Comparison of ENCODE assay signal across 8 mouse cellular contexts in the genomic region with DNA sequence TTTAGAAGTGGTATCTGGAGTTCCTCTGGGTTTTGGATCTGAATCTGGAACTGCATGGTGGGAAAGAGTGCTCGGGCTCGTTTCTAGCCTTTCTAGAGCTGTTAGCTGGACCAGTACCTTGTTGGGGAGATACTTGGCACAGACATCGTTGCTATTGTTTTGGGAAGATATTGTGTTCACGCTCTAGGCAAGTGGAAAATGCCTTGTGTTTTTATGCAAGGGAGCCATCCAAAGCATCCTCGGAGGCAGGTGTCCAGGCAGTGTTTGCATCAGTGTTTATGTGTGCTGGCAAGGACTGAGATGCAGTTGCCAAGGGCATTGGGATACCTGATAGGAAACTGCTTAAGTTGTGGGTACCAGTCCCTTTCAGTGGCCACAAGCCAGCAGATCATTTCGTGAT. TPM values are rescaled to one million over a fixed set of nuclear protein-coding genes. Genes with fewer than 3 reads are reported as not detected.
DNase-seq lines count a peak whose midpoint lies in the region; ATAC-seq and TF ChIP-seq lines count a peak whose summit lies in the region.

No protein-coding gene starts in this region.

- TF ChIP-seq EP300 in liver, postnatal 0 days (IDR thresholded peaks at IDR 0.05; ENCODE audit: low read depth) = no peak

- ATAC-seq in forebrain, embryonic 16.5 days = no peak
- ATAC-seq in liver, postnatal 0 days = no peak

- no peak for TF ChIP-seq POLR2A in brain, embryonic 14.5 days (IDR thresholded peaks at IDR 0.05; ENCODE audit: borderline replicate concordance, extremely low read depth, insufficient read depth, insufficient read length, poor library complexity, severe bottlenecking)

- H3K9ac ChIP-seq in forebrain, embryonic 16.5 days (replicated peaks; ENCODE audit: low read depth, low read length) = peak overlapping the region; percentile 85
- no peak overlapping the region for H3K9ac ChIP-seq in liver, postnatal 0 days (replicated peaks)

- intact Hi-C loops in gastrocnemius, adult 2 months (cut with DNase I) = no loop called here
- intact Hi-C loops in gastrocnemius, postnatal 14 days (cut with DNase I; ENCODE audit: low total_unique reads) = no loop called here

- H3K27me3 ChIP-seq in forebrain, embryonic 16.5 days (replicated peaks; ENCODE audit: control insufficient read depth, insufficient read depth, low read length) = no peaks in the 10 kb centered on the region
- H3K27me3 ChIP-seq in liver, postnatal 0 days (ENCODE audit: insufficient read depth, low read length) = peaks cover 36% of the 10 kb centered on the region

- DNase-seq in gastrocnemius, adult 2 months = no peak
- no peak for DNase-seq in gastrocnemius, postnatal 14 days
- DNase-seq in brain, embryonic 14.5 days (ENCODE audit: low read depth) = peak; percentile 59
- DNase-seq in liver, postnatal 0 days = no peak
- no peak for DNase-seq in testis, postnatal 14 days (ENCODE audit: low spot score)
- DNase-seq in yolk sac, embryonic 10.5 days (ENCODE audit: low spot score) = no peak
- DNase-seq in kidney, adult 9 months = no peak

- H3K36me3 ChIP-seq in forebrain, embryonic 16.5 days (ENCODE audit: control insufficient read depth, insufficient read depth) = no peaks in the 10 kb centered on the region
- H3K36me3 ChIP-seq in liver, postnatal 0 days (replicated peaks; ENCODE audit: insufficient read depth, low read length) = no peaks in the 10 kb centered on the region

- 10% methylated on average over 6 of the region's 6 CpGs for WGBS in forebrain, embryonic 16.5 days
- WGBS in liver, postnatal 0 days (ENCODE audit: insufficient replicate concordance) = 46% methylated on average over 6 of the region's 6 CpGs

- peak overlapping the region; percentile 74 for H3K4me3 ChIP-seq in gastrocnemius, adult 2 months
- peak overlapping the region; percentile 67 for H3K4me3 ChIP-seq in forebrain, embryonic 16.5 days (replicated peaks; ENCODE audit: low read length)
- H3K4me3 ChIP-seq in liver, postnatal 0 days (ENCODE audit: low read depth, low read length) = no peak overlapping the region

- peaks cover 26% of the 10 kb centered on the region for H3K4me1 ChIP-seq in forebrain, embryonic 16.5 days (replicated peaks; ENCODE audit: control insufficient read depth, insufficient read depth, low read length)
- H3K4me1 ChIP-seq in liver, postnatal 0 days (ENCODE audit: insufficient read depth) = 0 out of 2 replicates have a peak, but pooled peaks cover 8% of the 10 kb centered on the region

- TF ChIP-seq CTCF in gastrocnemius, adult 2 months (IDR thresholded peaks at IDR 0.05) = no peak
- no peak for TF ChIP-seq CTCF in brain, embryonic 14.5 days (IDR thresholded peaks at IDR 0.05; ENCODE audit: borderline replicate concordance, extremely low read depth, insufficient read depth, insufficient read length)
- no peak for TF ChIP-seq CTCF in liver, postnatal 0 days (IDR thresholded peaks at IDR 0.05; ENCODE audit: low read depth)

- H3K27ac ChIP-seq in gastrocnemius, adult 2 months = no peak overlapping the region
- no peak overlapping the region; the same call in 1 of the 2 replicates for H3K27ac ChIP-seq in forebrain, embryonic 16.5 days (ENCODE audit: low read length)
- no peak overlapping the region for H3K27ac ChIP-seq in liver, postnatal 0 days (ENCODE audit: low read depth)

- no peaks in the 10 kb centered on the region for H3K9me3 ChIP-seq in forebrain, embryonic 16.5 days (ENCODE audit: control insufficient read depth, low read length)
- H3K9me3 ChIP-seq in liver, postnatal 0 days (ENCODE audit: low read length) = no peaks in the 10 kb centered on the region

- peak overlapping the region; percentile 73 for H3K4me2 ChIP-seq in forebrain, embryonic 16.5 days (ENCODE audit: low read length)
- H3K4me2 ChIP-seq in liver, postnatal 0 days (ENCODE audit: low read depth, low read length) = peak overlapping the region; percentile 83; the same call in 1 of the 2 replicates

RNA-seq across cellular contexts. Expression of gene Rnf182, which starts 1.0 kb away (rescaled TPM):
- total RNA-seq in gastrocnemius, adult 2 months (2021) = under 1 TPM in 1 of 2 experiments, not detected in 1; 0.08 TPM
- total RNA-seq in gastrocnemius, postnatal 14 days (2021) = under 1 TPM; 0.18 to 0.27 TPM
- 26.8 and 27.2 TPM in 2 replicates for polyA plus RNA-seq in brain, embryonic 14.5 days (2012; rRNA removed)
- 51.6 and 56.0 TPM in 2 replicates for polyA plus RNA-seq in forebrain, embryonic 16.5 days (2015; fragmentation: Nextera tagmentation; extraction: Ambion mirVana)
- polyA plus RNA-seq in liver, postnatal 0 days (2015; fragmentation: Nextera tagmentation; extraction: Ambion mirVana) = not detected in 2 replicates

RNA-seq across cellular contexts. Expression of gene Mcur1, which starts 56.6 kb away (rescaled TPM):
- 10 to 100 TPM; 30.4 to 36.1 TPM for total RNA-seq in gastrocnemius, adult 2 months (2021)
- total RNA-seq in gastrocnemius, postnatal 14 days (2021) = 10 to 100 TPM; 21.1 to 21.8 TPM
- polyA plus RNA-seq in brain, embryonic 14.5 days (2012; rRNA removed) = 9.2 and 10.0 TPM in 2 replicates
- 6.9 TPM in 2 replicates for polyA plus RNA-seq in forebrain, embryonic 16.5 days (2015; fragmentation: Nextera tagmentation; extraction: Ambion mirVana)
- 8.8 and 8.9 TPM in 2 replicates for polyA plus RNA-seq in liver, postnatal 0 days (2015; fragmentation: Nextera tagmentation; extraction: Ambion mirVana)

Comparison
In these comparisons a context has a peak if more than half of its experiments do, and no peak if none do; other contexts are left out.
1. RNA of gene Rnf182, which starts 1.0 kb away (polyA plus RNA-seq): 51.6 to 56.0 TPM in forebrain, embryonic 16.5 days and 26.8 to 27.2 TPM in brain, embryonic 14.5 days; not detected in liver, postnatal 0 days; every median in the first group is over 10 times any median in the second.